Mouse (Mus musculus) midbrain, embryonic 14.5 days (tissue): ENCODE measurements at regions not wholly inside any gene's neighbourhood (a gene's known extent, or its start where the extent isn't known, plus 50 kb on each side); places are given as distances from the start of the nearest gene placed in this dataset.

Source experiments
- ATAC-seq: fragments of 200-750 bp; cut with Nextera tagmentation; 2 replicates; pipeline ENCODE4 v1.8.0; 2017; ENCODE audit warnings: moderate number of reproducible peaks, moderate library complexity; ENCODE audit not compliant: low FRiP score, low TSS enrichment
- DNase-seq: peaks from one replicate; pipeline ENCODE4 v3.0.0-alpha.2; 2015
- H3K27ac ChIP-seq: fragments of 300-500 bp; sonication (generic); replicated peaks from 2 replicates; pipeline ENCODE4 v1.5.1; 2014; ENCODE audit warnings: mild to moderate bottlenecking, low read depth, low read length, moderate library complexity
- H3K27me3 ChIP-seq: fragments of 300-500 bp; sonication (generic); 2 replicates; pipeline ENCODE4 v1.6.1; 2014; ENCODE audit warnings: low read length, control low read depth, mixed read lengths; ENCODE audit not compliant: control insufficient read depth, insufficient read depth
- H3K36me3 ChIP-seq: fragments of 300-500 bp; sonication (generic); 2 replicates; pipeline ENCODE4 v1.6.1; 2014; ENCODE audit warnings: low read length, control low read depth; ENCODE audit not compliant: control insufficient read depth, insufficient read depth
- H3K4me1 ChIP-seq: fragments of 300-500 bp; sonication (generic); 2 replicates; pipeline ENCODE4 v1.6.1; 2014; ENCODE audit warnings: mild to moderate bottlenecking, antibody characterized with exemption, low read length, control low read depth; ENCODE audit not compliant: control insufficient read depth, insufficient read depth
- H3K4me2 ChIP-seq: fragments of 300-500 bp; sonication (generic); 2 replicates; pipeline ENCODE4 v1.6.1; 2014; ENCODE audit warnings: mild to moderate bottlenecking, low read length, moderate library complexity
- H3K4me3 ChIP-seq: fragments of 300-500 bp; sonication (generic); replicated peaks from 2 replicates; pipeline ENCODE4 v1.5.1; 2014; ENCODE audit warnings: low read depth, low read length
- H3K9ac ChIP-seq: fragments of 300-500 bp; sonication (generic); replicated peaks from 2 replicates; pipeline ENCODE4 v1.6.1; 2014; ENCODE audit warnings: mild to moderate bottlenecking, low read length, moderate library complexity
- H3K9me3 ChIP-seq: fragments of 300-500 bp; sonication (generic); 2 replicates; pipeline ENCODE4 v1.6.1; 2016; ENCODE audit warnings: low read length, control low read depth, mixed read lengths; ENCODE audit not compliant: control insufficient read depth
- WGBS: fragments of 180-500 bp; shearing (Covaris S2); extraction: QIAGEN DNeasy Blood & Tissue Kit; methylation state at CpG from one replicate; pipeline ENCODE4 v1.1.7; 2014; 5-methylcytosine and 5-hydroxymethylcytosine counted together

DNA sequence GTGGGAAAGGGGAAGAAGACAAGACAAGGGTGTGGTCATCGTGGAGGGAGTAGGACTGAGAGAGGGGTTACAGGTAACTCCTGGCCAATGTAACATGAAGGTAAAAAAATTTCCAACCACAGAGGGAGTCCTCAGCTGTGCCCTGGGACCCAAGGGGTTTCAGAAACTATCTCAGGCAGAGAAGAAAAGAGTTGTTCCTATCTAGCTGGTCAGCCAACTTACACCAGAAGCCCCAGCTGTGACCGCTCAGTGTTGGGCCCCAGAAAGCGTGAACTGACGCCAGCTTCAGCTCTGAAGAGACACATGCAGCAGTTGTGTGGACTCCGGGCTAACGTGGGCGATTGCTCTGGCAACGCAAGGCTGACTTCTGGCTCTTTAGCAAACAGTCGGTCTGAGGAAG is 52.2 kb downstream of the Rhob start:
- Histone ChIP-seq H3K27ac (no peak overlapping the region), H3K4me2 (no peak overlapping the region), H3K9me3 (no peaks in the 10 kb centered on the region), H3K27me3 (no peaks in the 10 kb centered on the region), H3K36me3 (no peaks in the 10 kb centered on the region), H3K9ac (no peak overlapping the region), H3K4me3 (no peak overlapping the region), H3K4me1 (no peaks in the 10 kb centered on the region)
- DNase-seq (no peak), ATAC-seq (no peak)
- WGBS: 82% methylated on average over 9 of the region's 9 CpGs

DNA sequence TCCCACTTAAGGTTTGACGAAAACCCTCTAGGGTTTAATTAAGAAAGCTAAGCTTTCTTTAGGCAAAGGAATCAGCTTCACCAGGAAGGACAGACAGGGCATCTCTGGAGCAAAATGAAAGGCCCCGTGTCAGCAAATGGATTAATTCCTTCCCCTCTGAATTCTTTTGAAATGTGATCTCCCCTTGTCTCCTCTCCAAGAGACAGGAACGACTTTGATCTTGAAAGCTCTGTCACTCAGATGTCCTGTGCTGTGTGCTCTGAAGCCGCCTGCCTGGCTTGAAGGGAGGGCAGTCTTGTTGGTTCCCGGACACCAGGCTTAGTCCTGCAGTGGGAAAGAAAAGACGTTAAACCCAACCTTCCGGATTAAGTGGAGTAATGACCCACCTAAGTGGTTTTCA is 52.8 kb downstream of the Rhob start:
- Histone ChIP-seq H3K9ac (no peak overlapping the region), H3K27me3 (no peaks in the 10 kb centered on the region), H3K4me1 (no peaks in the 10 kb centered on the region), H3K27ac (no peak overlapping the region), H3K4me3 (no peak overlapping the region), H3K9me3 (no peaks in the 10 kb centered on the region), H3K4me2 (no peak overlapping the region), H3K36me3 (no peaks in the 10 kb centered on the region)
- 3% methylated on average over 7 of the region's 7 CpGs for WGBS
- ATAC-seq (no peak), DNase-seq (peak; percentile 26)

DNA sequence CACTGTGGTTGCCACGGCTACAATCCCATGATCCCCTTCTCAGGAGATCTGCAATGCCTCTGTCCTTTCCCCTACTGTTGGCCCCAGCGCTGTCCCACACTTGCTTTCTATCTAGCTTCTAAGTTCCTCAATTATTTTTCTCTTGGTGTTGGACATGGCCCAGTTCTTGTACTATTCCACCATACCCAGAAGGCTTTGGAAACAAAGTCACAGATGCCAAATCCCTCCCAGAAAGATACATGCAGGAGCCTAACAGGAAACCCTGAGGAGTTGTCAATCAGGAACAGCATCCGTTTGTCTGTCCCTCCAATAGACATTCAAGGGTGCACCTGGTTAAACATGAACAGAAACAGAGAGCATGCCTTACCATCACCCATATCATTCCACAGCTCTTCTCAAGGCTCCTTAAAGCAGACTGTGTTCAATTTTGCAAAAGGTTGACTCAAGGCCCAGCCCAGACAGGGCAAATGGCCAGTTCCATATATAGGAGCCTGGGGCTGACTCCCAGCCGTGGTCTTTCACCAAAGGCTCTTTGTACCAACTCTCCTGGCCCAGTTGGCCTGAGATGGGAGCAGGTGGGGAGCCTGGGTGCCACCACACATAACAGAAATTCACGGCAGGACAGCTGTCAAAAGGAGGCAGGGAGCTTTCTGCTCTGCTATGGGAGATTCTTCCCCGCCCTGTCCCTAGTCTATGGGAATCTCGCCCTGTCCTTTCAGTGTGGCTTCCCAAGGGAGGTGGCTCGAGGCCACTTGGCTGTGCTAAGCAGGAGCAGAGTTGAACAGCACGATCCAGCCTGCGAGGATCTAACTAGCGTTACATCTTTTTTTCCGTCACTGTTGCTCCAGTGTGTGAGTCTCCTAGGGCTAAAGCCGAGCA is 54.6 kb downstream of the Rhob start:
- no peak overlapping the region for H3K9ac ChIP-seq
- no peaks in the 10 kb centered on the region for H3K27me3 ChIP-seq
- no peak overlapping the region for H3K27ac ChIP-seq
- DNase-seq (no peak), ATAC-seq (no peak)
- no peaks in the 10 kb centered on the region for H3K4me1 ChIP-seq
- no peak overlapping the region for H3K4me2 ChIP-seq
- 76% methylated on average over 13 of the region's 13 CpGs for WGBS
- H3K4me3 ChIP-seq: no peak overlapping the region
- H3K36me3 ChIP-seq: no peaks in the 10 kb centered on the region
- no peaks in the 10 kb centered on the region for H3K9me3 ChIP-seq

DNA sequence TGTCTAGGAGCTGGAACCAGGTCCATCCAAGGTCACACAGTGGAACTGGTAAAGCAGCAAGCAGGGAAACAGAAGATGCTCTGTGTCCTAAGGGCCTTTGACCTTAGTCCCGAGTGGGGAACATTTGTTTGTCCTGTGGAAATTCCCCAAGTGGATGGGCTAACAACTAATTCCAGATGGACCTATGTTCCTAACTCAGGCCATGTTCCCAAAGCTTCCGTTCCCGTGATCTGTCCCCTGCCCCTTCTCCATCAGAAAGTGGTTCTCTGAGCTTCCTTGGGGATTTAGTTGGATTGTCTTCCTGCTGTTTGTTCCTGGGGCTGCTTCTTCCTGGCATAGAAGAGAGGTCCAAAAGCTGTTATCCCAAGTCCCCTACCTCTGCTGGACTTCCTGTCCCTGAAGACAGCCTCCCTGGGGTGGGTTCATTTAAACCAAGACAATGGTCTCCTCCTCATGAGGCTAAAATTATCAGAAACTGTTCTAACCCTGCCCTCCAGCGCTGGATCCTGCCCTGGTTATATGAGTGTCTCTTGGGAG is 55.8 kb downstream of the Rhob start:
- H3K4me3 ChIP-seq: no peak overlapping the region
- H3K9me3 ChIP-seq: no peaks in the 10 kb centered on the region
- ATAC-seq (no peak), DNase-seq (no peak)
- no peaks in the 10 kb centered on the region for H3K4me1 ChIP-seq
- 83% methylated on average over 4 of the region's 4 CpGs for WGBS
- no peak overlapping the region for H3K27ac ChIP-seq
- H3K4me2 ChIP-seq: no peak overlapping the region
- no peaks in the 10 kb centered on the region for H3K27me3 ChIP-seq
- no peaks in the 10 kb centered on the region for H3K36me3 ChIP-seq
- H3K9ac ChIP-seq: no peak overlapping the region

DNA sequence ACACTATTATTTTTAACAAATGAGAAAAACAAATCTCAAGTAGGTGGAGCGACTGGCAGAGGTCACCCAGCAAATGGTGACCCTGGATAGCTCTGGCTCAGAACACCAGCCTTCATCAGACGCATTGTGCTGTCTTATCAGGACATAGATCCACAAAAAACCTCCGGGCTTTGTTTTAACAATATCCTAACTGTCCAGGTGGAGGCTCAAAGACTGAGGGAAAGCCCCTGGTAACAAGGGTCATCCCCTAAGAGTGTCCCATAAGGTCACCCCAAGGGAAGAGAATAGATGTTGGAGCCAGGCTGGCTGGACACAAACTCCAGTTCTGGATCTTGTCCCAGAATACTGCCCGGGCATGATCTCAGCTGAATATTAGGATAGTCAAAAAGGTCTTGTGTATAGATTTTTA is 56.6 kb downstream of the Rhob start:
- Histone ChIP-seq H3K9ac (no peak overlapping the region), H3K36me3 (no peaks in the 10 kb centered on the region), H3K27me3 (no peaks in the 10 kb centered on the region), H3K4me2 (no peak overlapping the region), H3K4me3 (no peak overlapping the region), H3K9me3 (no peaks in the 10 kb centered on the region), H3K4me1 (no peaks in the 10 kb centered on the region), H3K27ac (no peak overlapping the region)
- WGBS: 90% methylated on average over 4 of the region's 4 CpGs
- ATAC-seq (no peak), DNase-seq (no peak)

DNA sequence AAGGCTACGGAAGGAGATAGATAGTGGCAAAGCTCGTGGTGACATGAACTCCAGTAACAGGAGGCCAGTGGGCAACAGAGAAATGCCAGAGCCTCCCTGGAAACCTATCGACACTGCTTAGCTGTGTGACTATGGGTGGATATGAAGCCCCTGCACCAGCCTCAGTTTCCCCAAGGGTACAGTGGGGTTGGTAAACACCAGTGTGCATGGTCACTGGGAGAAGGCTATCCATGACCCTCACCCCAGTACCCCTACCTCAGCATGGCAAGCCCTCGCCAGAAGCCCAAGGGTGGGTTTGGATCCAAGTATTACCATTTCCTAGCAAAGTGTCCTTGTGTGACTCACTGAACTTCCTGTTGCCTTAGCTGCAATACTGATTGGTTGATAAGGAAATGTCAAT is 58.5 kb downstream of the Rhob start:
- Histone ChIP-seq H3K9me3 (no peaks in the 10 kb centered on the region), H3K4me1 (no peaks in the 10 kb centered on the region), H3K4me2 (no peak overlapping the region), H3K4me3 (no peak overlapping the region), H3K27ac (no peak overlapping the region), H3K27me3 (no peaks in the 10 kb centered on the region), H3K36me3 (no peaks in the 10 kb centered on the region), H3K9ac (no peak overlapping the region)
- ATAC-seq (no peak), DNase-seq (no peak)
- 90% methylated on average over 4 of the region's 4 CpGs for WGBS

GRCm38 (mm10) chr12:8440373-8440772 is 59.4 kb downstream of the Rhob start:
- no peaks in the 10 kb centered on the region for H3K9me3 ChIP-seq
- H3K9ac ChIP-seq: no peak overlapping the region
- H3K27me3 ChIP-seq: no peaks in the 10 kb centered on the region
- no peak overlapping the region for H3K4me2 ChIP-seq
- no peak overlapping the region for H3K27ac ChIP-seq
- no peak overlapping the region for H3K4me3 ChIP-seq
- no peak for ATAC-seq
- no peaks in the 10 kb centered on the region for H3K36me3 ChIP-seq
- WGBS: 90% methylated on average over 3 of the region's 3 CpGs
- no peak for DNase-seq
- no peaks in the 10 kb centered on the region for H3K4me1 ChIP-seq

DNA sequence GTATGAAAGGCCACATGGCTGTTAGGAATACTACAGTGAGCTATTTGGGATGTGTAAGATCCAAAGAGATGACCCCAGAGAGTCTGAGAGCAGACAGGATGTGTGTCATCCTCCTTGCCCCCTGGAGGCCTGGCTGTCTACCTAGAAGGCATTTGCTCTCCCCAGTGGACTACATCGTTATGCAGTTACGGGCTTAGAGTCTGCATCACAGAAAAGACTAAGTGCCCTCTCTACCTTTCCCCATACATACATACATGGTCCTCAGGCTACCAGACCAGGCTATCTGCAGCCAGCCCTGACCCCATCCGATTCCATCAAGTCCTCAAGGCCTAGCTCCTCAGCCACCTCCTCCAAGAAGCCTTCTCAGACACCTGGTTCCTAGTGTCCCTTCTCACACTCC is 59.9 kb downstream of the Rhob start:
- H3K27ac ChIP-seq: no peak overlapping the region
- no peaks in the 10 kb centered on the region for H3K27me3 ChIP-seq
- DNase-seq: no peak
- 83% methylated on average over 3 of the region's 3 CpGs for WGBS
- H3K9ac ChIP-seq: no peak overlapping the region
- H3K9me3 ChIP-seq: no peaks in the 10 kb centered on the region
- ATAC-seq: no peak
- H3K4me3 ChIP-seq: no peak overlapping the region
- no peaks in the 10 kb centered on the region for H3K4me1 ChIP-seq
- no peaks in the 10 kb centered on the region for H3K36me3 ChIP-seq
- H3K4me2 ChIP-seq: no peak overlapping the region

DNA sequence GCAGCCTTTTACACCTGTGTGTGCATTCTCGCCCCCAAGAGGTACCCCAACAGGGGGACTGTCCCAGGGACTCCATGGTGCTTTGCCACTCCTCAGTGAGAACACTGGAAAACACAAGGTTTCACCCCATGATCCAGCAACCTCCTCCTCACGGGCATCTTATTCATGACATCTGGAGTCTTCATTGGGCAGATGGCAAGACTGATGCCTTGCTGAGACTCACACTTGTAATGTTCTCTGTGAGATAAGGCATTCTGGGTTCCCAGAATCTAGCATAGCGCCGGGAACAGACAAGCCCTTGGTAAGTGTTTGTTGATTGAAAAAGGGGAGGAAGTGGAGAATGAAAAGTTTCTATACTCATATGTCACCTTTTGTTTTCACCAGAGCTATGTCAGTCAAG is 60.3 kb downstream of the Rhob start:
- H3K9ac ChIP-seq: no peak overlapping the region
- no peak overlapping the region for H3K4me3 ChIP-seq
- no peak overlapping the region for H3K4me2 ChIP-seq
- no peak for DNase-seq
- H3K27me3 ChIP-seq: no peaks in the 10 kb centered on the region
- H3K9me3 ChIP-seq: no peaks in the 10 kb centered on the region
- 78% methylated on average over 4 of the region's 4 CpGs for WGBS
- no peaks in the 10 kb centered on the region for H3K4me1 ChIP-seq
- no peaks in the 10 kb centered on the region for H3K36me3 ChIP-seq
- no peak for ATAC-seq
- H3K27ac ChIP-seq: no peak overlapping the region
